Mouse (Mus musculus) forelimb bud, embryonic 11.5 days (tissue): ENCODE results near the gene Rtn4r.

Experiments used
- DNase-seq: peaks from one replicate; pipeline ENCODE4 v3.0.0-alpha.2; 2012; ENCODE audit warnings: low read depth, low spot score

Gene Rtn4r

GRCm38 (mm10) chr16:18124626-18125025 lies 2.8 kb upstream of the Rtn4r start:
- no peak for DNase-seq

GRCm38 (mm10) chr16:18125131-18125530 lies 2.3 kb upstream of the Rtn4r start:
- no peak for DNase-seq

- no peak for DNase-seq
These were observed 1.2 kb upstream of the Rtn4r start for GRCm38 (mm10) chr16:18126211-18126610.

GRCm38 (mm10) chr16:18127871-18128563 lies 575 bp downstream of the Rtn4r start:
- no peak for DNase-seq

GRCm38 (mm10) chr16:18128564-18128935 lies 1.1 kb downstream of the Rtn4r start:
- no peak for DNase-seq

GRCm38 (mm10) chr16:18129413-18129812 lies 2.0 kb downstream of the Rtn4r start:
- no peak for DNase-seq

- DNase-seq: no peak
These were observed 2.8 kb downstream of the Rtn4r start for GRCm38 (mm10) chr16:18130288-18130687.

- DNase-seq: no peak
These were observed 3.3 kb downstream of the Rtn4r start for GRCm38 (mm10) chr16:18130705-18131104.

- DNase-seq: no peak
These were observed 4.0 kb downstream of the Rtn4r start for GRCm38 (mm10) chr16:18131245-18131939.

GRCm38 (mm10) chr16:18132026-18132425 lies 4.6 kb downstream of the Rtn4r start:
- no peak for DNase-seq

- no peak for DNase-seq
These were observed 5.1 kb downstream of the Rtn4r start for GRCm38 (mm10) chr16:18132575-18132974.

- no peak for DNase-seq
These were observed 5.9 kb downstream of the Rtn4r start for GRCm38 (mm10) chr16:18133133-18133920.

- DNase-seq: no peak
These were observed 7.8 kb downstream of the Rtn4r start for GRCm38 (mm10) chr16:18135196-18135595.

GRCm38 (mm10) chr16:18136015-18136414 lies 8.6 kb downstream of the Rtn4r start:
- no peak for DNase-seq

GRCm38 (mm10) chr16:18144201-18144600 lies 16.8 kb downstream of the Rtn4r start:
- DNase-seq: no peak

GRCm38 (mm10) chr16:18145341-18145867 lies 18.0 kb downstream of the Rtn4r start:
- DNase-seq: no peak

- peak; percentile 52 for DNase-seq
These were observed 20.9 kb downstream of the Rtn4r start for GRCm38 (mm10) chr16:18148208-18148876.

GRCm38 (mm10) chr16:18149205-18149604 lies 21.8 kb downstream of the Rtn4r start:
- peak; percentile 44 for DNase-seq

- DNase-seq: no peak
These were observed 24.7 kb downstream of the Rtn4r start for GRCm38 (mm10) chr16:18152189-18152588.

GRCm38 (mm10) chr16:18152769-18153445 lies 25.5 kb downstream of the Rtn4r start:
- no peak for DNase-seq

GRCm38 (mm10) chr16:18154521-18155171 lies 27.2 kb downstream of the Rtn4r start:
- DNase-seq: no peak
